Mouse (Mus musculus): ENCODE measurements at regions not wholly inside any gene's neighbourhood (a gene's known extent, or its start where the extent isn't known, plus 50 kb on each side); places are given as distances from the start of the nearest gene placed in this dataset.
A peak's percentile ranks its signal among the peaks of the same experiment; 100 is the strongest.

- H3K27ac ChIP-seq (replicated peaks; ENCODE audit: low read depth, low read length): no peak overlapping the region
- H3K27me3 ChIP-seq (ENCODE audit: control insufficient read depth, insufficient read depth, low read length): no peaks in the 10 kb centered on the region
- no peak overlapping the region for H3K4me3 ChIP-seq (replicated peaks; ENCODE audit: low read depth, low read length)
- DNase-seq (peak; percentile 6), ATAC-seq (ENCODE audit: low FRiP score, low TSS enrichment) (no peak)
- no peaks in the 10 kb centered on the region for H3K36me3 ChIP-seq (ENCODE audit: control insufficient read depth, insufficient read depth, low read length)
- H3K9ac ChIP-seq (replicated peaks; ENCODE audit: low read length): no peak overlapping the region
- no peaks in the 10 kb centered on the region for H3K4me1 ChIP-seq (ENCODE audit: control insufficient read depth, insufficient read depth, low read length)
- H3K4me2 ChIP-seq (ENCODE audit: low read length): no peak overlapping the region
- no peaks in the 10 kb centered on the region for H3K9me3 ChIP-seq (ENCODE audit: control insufficient read depth, low read length)
- 37% methylated on average over 7 of the region's 7 CpGs for WGBS
Measured at GRCm38 (mm10) chr2:78005402-78006021, 59.3 kb upstream of the Cwc22 start.

GRCm38 (mm10) chr2:78004426-78004825, 58.3 kb upstream of the Cwc22 start:
- Histone ChIP-seq H3K36me3 (ENCODE audit: control insufficient read depth, insufficient read depth, low read length) (no peaks in the 10 kb centered on the region), H3K9me3 (ENCODE audit: control insufficient read depth, low read length) (no peaks in the 10 kb centered on the region), H3K4me2 (ENCODE audit: low read length) (no peak overlapping the region), H3K27ac (replicated peaks; ENCODE audit: low read depth, low read length) (no peak overlapping the region), H3K4me1 (ENCODE audit: control insufficient read depth, insufficient read depth, low read length) (no peaks in the 10 kb centered on the region), H3K9ac (replicated peaks; ENCODE audit: low read length) (no peak overlapping the region), H3K27me3 (ENCODE audit: control insufficient read depth, insufficient read depth, low read length) (no peaks in the 10 kb centered on the region), H3K4me3 (replicated peaks; ENCODE audit: low read depth, low read length) (no peak overlapping the region)
- WGBS: 65% methylated on average over 5 of the region's 5 CpGs
- ATAC-seq (ENCODE audit: low FRiP score, low TSS enrichment) (no peak), DNase-seq (no peak)
